Mouse (Mus musculus): ENCODE data around the gene Ugt2b34.
"Not testable (repeated sequence)": the region's sequence is repeated elsewhere in the genome, so short reads cannot be mapped to it uniquely, and the experiment has no call there.

Ugt2b34 gene

GRCm38 (mm10) chr5:86906758-86907157, at the start of gene Ugt2b34:
Gene Ugt2b34, minus strand, starts transcription at chr5:86906937.
- no peak for DNase-seq (ENCODE audit: low read depth, low spot score)

- DNase-seq (ENCODE audit: low read depth, low spot score) = no peak
Measured at GRCm38 (mm10) chr5:86942111-86942510, 35.4 kb upstream of the Ugt2b34 start.

GRCm38 (mm10) chr5:86926426-86926825, 19.7 kb upstream of the Ugt2b34 start, which contains the start of gene Ugt2b1:
Gene Ugt2b1, minus strand, starts transcription at chr5:86926530.
- DNase-seq (ENCODE audit: low read depth, low spot score) = no peak

- DNase-seq (ENCODE audit: low read depth, low spot score) = no peak
Measured at GRCm38 (mm10) chr5:86920661-86921233, 14.0 kb upstream of the Ugt2b34 start.

GRCm38 (mm10) chr5:86911357-86912099, 4.8 kb upstream of the Ugt2b34 start:
- DNase-seq (ENCODE audit: low read depth, low spot score) = no peak

GRCm38 (mm10) chr5:86910770-86911169, 4.0 kb upstream of the Ugt2b34 start:
- no peak for DNase-seq (ENCODE audit: low read depth, low spot score)

- DNase-seq (ENCODE audit: low read depth, low spot score) = no peak
Measured at GRCm38 (mm10) chr5:86889933-86890332, 16.8 kb downstream of the Ugt2b34 start.

- no peak for DNase-seq (ENCODE audit: low read depth, low spot score)
Measured at GRCm38 (mm10) chr5:86888420-86888819, 18.3 kb downstream of the Ugt2b34 start.

- no peak for DNase-seq (ENCODE audit: low read depth, low spot score)
Measured at GRCm38 (mm10) chr5:86887081-86887480, 19.7 kb downstream of the Ugt2b34 start.

- no peak for DNase-seq (ENCODE audit: low read depth, low spot score)
Measured at GRCm38 (mm10) chr5:86886620-86887019, 20.1 kb downstream of the Ugt2b34 start.

- DNase-seq (ENCODE audit: low read depth, low spot score) = peak; percentile 5
Measured at GRCm38 (mm10) chr5:86871877-86872276, 34.9 kb downstream of the Ugt2b34 start.

- peak; percentile 85 for DNase-seq (ENCODE audit: low read depth, low spot score)
Measured at GRCm38 (mm10) chr5:86858336-86858735, 48.4 kb downstream of the Ugt2b34 start.

GRCm38 (mm10) chr5:86857682-86858081, 49.1 kb downstream of the Ugt2b34 start:
- peak; percentile 88 for DNase-seq (ENCODE audit: low read depth, low spot score)

- DNase-seq (ENCODE audit: low read depth, low spot score) = not testable (repeated sequence)
Measured at GRCm38 (mm10) chr5:86856505-86856904, 50.2 kb downstream of the Ugt2b34 start.

- peak; percentile 95 for DNase-seq (ENCODE audit: low read depth, low spot score)
Measured at GRCm38 (mm10) chr5:86851658-86852057, 55.1 kb downstream of the Ugt2b34 start.

- DNase-seq (ENCODE audit: low read depth, low spot score) = peak; percentile 49
Measured at GRCm38 (mm10) chr5:86850104-86850503, 56.6 kb downstream of the Ugt2b34 start.

GRCm38 (mm10) chr5:86841261-86841660, 65.5 kb downstream of the Ugt2b34 start:
- DNase-seq (ENCODE audit: low read depth, low spot score) = peak; percentile 12

GRCm38 (mm10) chr5:86840207-86840606, 66.5 kb downstream of the Ugt2b34 start:
- no peak for DNase-seq (ENCODE audit: low read depth, low spot score)

Data from ZHBTc4 (cell line).